Comparison of ENCODE assay signal across 23 mouse cellular contexts in the genomic region with DNA sequence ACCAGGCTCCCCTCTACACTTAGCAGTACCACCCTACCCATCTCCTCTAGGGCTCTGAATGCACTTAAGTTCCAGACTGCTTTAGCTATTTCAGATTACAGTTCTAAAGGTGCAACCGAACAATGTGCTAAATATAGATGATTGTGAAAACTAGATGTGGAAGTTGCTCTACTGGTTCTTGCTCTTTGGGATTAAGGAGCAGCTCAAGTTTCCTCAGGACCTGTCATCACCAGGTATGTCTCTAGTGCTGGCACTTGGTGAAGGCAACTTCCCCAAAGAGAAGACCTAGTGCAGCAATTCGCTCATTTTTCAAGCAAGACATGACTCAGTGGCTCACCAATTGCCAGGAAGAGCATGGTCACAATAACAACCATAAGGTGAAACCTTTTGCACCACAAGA. TPM values are rescaled to one million over a fixed set of nuclear protein-coding genes. Genes with fewer than 3 reads are reported as not detected.
"Had no signal": no experiment of that assay in that cellular context is flagged by ENCODE, and none has a peak within 500 bp of the region (broad histone marks: within the 10 kb centered on the region; RNA-seq: fewer than 3 reads in every experiment).

No protein-coding gene starts in this region.

- H3K4me2 ChIP-seq: neural tube, embryonic 13.5 days; neural tube, embryonic 15.5 days; stomach, embryonic 15.5 days had no signal

- H3K27me3 ChIP-seq: neural tube, embryonic 13.5 days; neural tube, embryonic 15.5 days; stomach, embryonic 15.5 days had no signal

- DNase-seq: retina, postnatal 1 day; right cerebral cortex, adult 18-20 months; right cerebral cortex, postnatal 14 days; right cerebral cortex, postnatal 25 days; right cerebral cortex, postnatal 4 days; spleen, adult 18-20 months; thymus, adult 18-20 months; thymus, adult 2 months; thymus, postnatal 14 days; thymus, postnatal 25 days; thymus, postnatal 36 days; thymus, postnatal 4 days had no signal

- H3K9me3 ChIP-seq: neural tube, embryonic 13.5 days; neural tube, embryonic 15.5 days; stomach, embryonic 15.5 days had no signal

- H3K36me3 ChIP-seq: neural tube, embryonic 13.5 days; neural tube, embryonic 15.5 days; stomach, embryonic 15.5 days had no signal

- H3K4me1 ChIP-seq: neural tube, embryonic 13.5 days; neural tube, embryonic 15.5 days; stomach, embryonic 15.5 days had no signal

- H3K27ac ChIP-seq: neural tube, embryonic 13.5 days; neural tube, embryonic 15.5 days; stomach, embryonic 15.5 days; stomach, postnatal 0 days had no signal

- H3K4me3 ChIP-seq: neural tube, embryonic 13.5 days; neural tube, embryonic 15.5 days; stomach, embryonic 15.5 days had no signal

- H3K9ac ChIP-seq: neural tube, embryonic 13.5 days; neural tube, embryonic 15.5 days; stomach, embryonic 15.5 days had no signal

RNA-seq across cellular contexts. Expression of gene Tmem207, which starts 45.3 kb away (rescaled TPM):
- polyA plus RNA-seq: small intestine, adult 2 months; spleen, adult 2 months; stomach, embryonic 14.5 days; stomach, embryonic 15.5 days; stomach, embryonic 16.5 days; stomach, postnatal 0 days; testis, adult 2 months; thymus, adult 2 months; thymus, postnatal 0 days; urinary bladder, adult 2 months had no signal
